Mouse (Mus musculus) stomach, embryonic 16.5 days (tissue): ENCODE measurements around the gene Pkd2. TPM values are rescaled to one million over a fixed set of nuclear protein-coding genes. Genes with fewer than 3 reads are reported as not detected.

ENCODE experiments used
- ATAC-seq: fragments of 200-750 bp; cut with Nextera tagmentation; 2 replicates; pipeline ENCODE4 v1.8.0; 2017; ENCODE audit warnings: moderate number of reproducible peaks, moderate TSS enrichment; ENCODE audit not compliant: insufficient read depth, low FRiP score
- H3K27ac ChIP-seq: fragments of 300-500 bp; sonication (generic); 2 replicates; pipeline ENCODE4 v1.5.1; 2014; ENCODE audit warnings: low read length
- H3K27me3 ChIP-seq: fragments of 300-500 bp; sonication (generic); 2 replicates; pipeline ENCODE4 v1.6.1; 2014; ENCODE audit warnings: low read length, control low read depth, mixed read lengths; ENCODE audit not compliant: control insufficient read depth, insufficient read depth
- H3K36me3 ChIP-seq: fragments of 300-500 bp; sonication (generic); 2 replicates; pipeline ENCODE4 v1.6.1; 2014; ENCODE audit warnings: low read length; ENCODE audit not compliant: control insufficient read depth, insufficient read depth
- H3K4me1 ChIP-seq: fragments of 300-500 bp; sonication (generic); 2 replicates; pipeline ENCODE4 v1.6.1; 2014; ENCODE audit warnings: low read length, control low read depth, mixed read lengths; ENCODE audit not compliant: control insufficient read depth, insufficient read depth
- H3K4me2 ChIP-seq: fragments of 300-500 bp; sonication (generic); 2 replicates; pipeline ENCODE4 v1.6.1; 2014; ENCODE audit warnings: low read depth, low read length, mixed read lengths
- H3K4me3 ChIP-seq: fragments of 300-500 bp; sonication (generic); replicated peaks from 2 replicates; pipeline ENCODE4 v1.5.1; 2014; ENCODE audit warnings: mild to moderate bottlenecking, low read length
- H3K9ac ChIP-seq: fragments of 300-500 bp; sonication (generic); 2 replicates; pipeline ENCODE4 v1.6.1; 2014; ENCODE audit warnings: low read length
- H3K9me3 ChIP-seq: fragments of 300-500 bp; sonication (generic); replicated peaks from 2 replicates; pipeline ENCODE4 v1.6.1; 2016; ENCODE audit warnings: low read length, control low read depth; ENCODE audit not compliant: control insufficient read depth
- WGBS: fragments of 180-500 bp; shearing (Covaris S2); extraction: QIAGEN DNeasy Blood & Tissue Kit; methylation state at CpG from one replicate; pipeline ENCODE4 v1.1.7; 2014; 5-methylcytosine and 5-hydroxymethylcytosine counted together
- polyA plus RNA-seq: library from polyadenylated mRNA; unstranded; fragments of >200 nt; fragmentation: Nextera tagmentation; extraction: Ambion mirVana; gene quantifications from 2 replicates; pipeline ENCODE4 v1.2.1, GENCODE M21; 2015

The Pkd2 gene
- polyA plus RNA-seq, 1 experiment from 2014 or later, result 11.6 TPM

GRCm38 (mm10) chr5:104480367-104480766 lies 21.1 kb downstream of the Pkd2 start:
- 67% methylated on average over 7 of the region's 7 CpGs for WGBS
- no peaks in the 10 kb centered on the region for H3K27me3 ChIP-seq
- no peak overlapping the region for H3K4me3 ChIP-seq
- peaks cover 35% of the 10 kb centered on the region for H3K36me3 ChIP-seq
- no peak for ATAC-seq
- H3K4me1 ChIP-seq, result no peaks in the 10 kb centered on the region
- H3K27ac ChIP-seq, result no peak overlapping the region
- no peaks in the 10 kb centered on the region for H3K9me3 ChIP-seq
- no peak overlapping the region for H3K4me2 ChIP-seq
- no peak overlapping the region for H3K9ac ChIP-seq

DNA sequence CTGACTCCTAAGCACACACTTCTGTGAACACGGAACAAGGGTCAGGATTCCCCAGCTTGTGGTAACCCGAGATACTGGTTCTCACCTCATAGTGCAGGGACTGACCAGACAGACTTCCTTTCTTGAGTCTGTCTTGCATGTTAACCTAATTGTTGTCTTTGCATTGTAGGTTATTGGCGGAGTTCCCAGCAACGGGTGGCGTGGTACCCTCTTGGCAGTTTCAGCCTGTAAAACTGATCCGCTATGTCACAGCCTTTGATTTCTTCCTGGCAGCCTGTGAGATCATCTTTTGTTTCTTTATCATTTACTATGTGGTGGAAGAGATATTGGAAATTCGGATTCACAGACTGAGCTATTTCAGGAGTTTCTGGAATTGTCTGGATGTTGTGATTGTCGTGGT lies 23.6 kb downstream of the Pkd2 start:
- Histone ChIP-seq H3K27ac (no peak overlapping the region), H3K27me3 (no peaks in the 10 kb centered on the region), H3K4me3 (no peak overlapping the region), H3K9ac (no peak overlapping the region), H3K4me2 (no peak overlapping the region), H3K36me3 (peaks cover 36% of the 10 kb centered on the region), H3K4me1 (no peaks in the 10 kb centered on the region), H3K9me3 (no peaks in the 10 kb centered on the region)
- WGBS, result 80% methylated on average over 8 of the region's 8 CpGs
- ATAC-seq, result no peak

DNA sequence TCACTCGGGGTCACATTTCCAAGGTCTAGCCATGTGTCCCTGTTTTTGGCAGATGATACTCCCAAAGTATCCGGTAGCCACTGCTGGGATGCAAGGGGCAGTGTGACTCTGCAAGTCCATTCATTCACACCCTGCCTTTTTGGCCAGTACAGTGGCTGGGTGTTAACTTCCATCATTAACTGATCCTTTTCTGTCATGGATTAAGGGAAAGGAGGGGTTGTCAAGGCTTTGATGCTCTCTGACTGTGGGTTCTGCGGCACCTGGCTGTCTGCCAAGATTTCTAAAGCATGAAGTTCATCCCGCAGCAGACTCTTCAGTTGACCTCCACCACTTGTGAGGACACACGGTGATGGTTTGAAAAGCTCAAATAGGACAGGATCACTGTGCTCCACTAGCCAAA lies 32.3 kb downstream of the Pkd2 start:
- no peak overlapping the region for H3K4me3 ChIP-seq
- ATAC-seq, result no peak
- H3K9ac ChIP-seq, result no peak overlapping the region
- H3K27me3 ChIP-seq, result no peaks in the 10 kb centered on the region
- H3K9me3 ChIP-seq, result no peaks in the 10 kb centered on the region
- H3K4me2 ChIP-seq, result no peak overlapping the region
- H3K4me1 ChIP-seq, result no peaks in the 10 kb centered on the region
- no peak overlapping the region for H3K27ac ChIP-seq
- WGBS, result 53% methylated on average over 5 of the region's 5 CpGs
- H3K36me3 ChIP-seq, result peaks cover 31% of the 10 kb centered on the region

- Histone ChIP-seq H3K4me1 (peaks cover 9% of the 10 kb centered on the region; the same call in 1 of the 2 replicates), H3K36me3 (peaks cover 8% of the 10 kb centered on the region; the same call in 1 of the 2 replicates), H3K27ac (no peak overlapping the region), H3K4me2 (no peak overlapping the region), H3K27me3 (no peaks in the 10 kb centered on the region), H3K9me3 (no peaks in the 10 kb centered on the region), H3K9ac (no peak overlapping the region), H3K4me3 (no peak overlapping the region)
- 93% methylated on average over 2 of the region's 2 CpGs for WGBS
- ATAC-seq, result no peak
These were observed 45.6 kb downstream of the Pkd2 start for GRCm38 (mm10) chr5:104504883-104505282.

DNA sequence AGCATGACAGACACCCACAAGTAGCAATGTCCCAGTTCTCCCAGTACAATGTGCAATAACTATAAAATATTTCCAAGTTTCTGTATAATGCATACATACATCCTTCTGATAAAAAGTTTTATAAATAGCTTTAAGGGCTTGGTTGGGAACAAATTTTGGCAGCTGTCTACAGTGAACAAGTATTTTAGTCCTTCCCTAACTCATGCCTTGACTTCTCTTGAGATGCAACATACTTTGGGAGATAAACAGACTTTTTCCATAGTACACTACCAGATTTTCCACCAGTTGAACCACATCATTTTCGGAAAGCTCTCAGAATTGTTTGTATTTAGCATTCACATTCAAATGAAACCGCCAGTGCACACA lies 48.6 kb downstream of the Pkd2 start:
- H3K9ac ChIP-seq, result peak overlapping the region; percentile 92; the same call in 1 of the 2 replicates
- H3K9me3 ChIP-seq, result no peaks in the 10 kb centered on the region
- peak overlapping the region; percentile 91 for H3K4me3 ChIP-seq
- no peak for ATAC-seq
- H3K4me1 ChIP-seq, result peaks cover 9% of the 10 kb centered on the region; the same call in 1 of the 2 replicates
- no peaks in the 10 kb centered on the region for H3K27me3 ChIP-seq
- peaks cover 6% of the 10 kb centered on the region; the same call in 1 of the 2 replicates for H3K36me3 ChIP-seq
- peak overlapping the region; percentile 85 for H3K4me2 ChIP-seq
- H3K27ac ChIP-seq, result no peak overlapping the region
- WGBS, result 0% methylated on average over 2 of the region's 2 CpGs

DNA sequence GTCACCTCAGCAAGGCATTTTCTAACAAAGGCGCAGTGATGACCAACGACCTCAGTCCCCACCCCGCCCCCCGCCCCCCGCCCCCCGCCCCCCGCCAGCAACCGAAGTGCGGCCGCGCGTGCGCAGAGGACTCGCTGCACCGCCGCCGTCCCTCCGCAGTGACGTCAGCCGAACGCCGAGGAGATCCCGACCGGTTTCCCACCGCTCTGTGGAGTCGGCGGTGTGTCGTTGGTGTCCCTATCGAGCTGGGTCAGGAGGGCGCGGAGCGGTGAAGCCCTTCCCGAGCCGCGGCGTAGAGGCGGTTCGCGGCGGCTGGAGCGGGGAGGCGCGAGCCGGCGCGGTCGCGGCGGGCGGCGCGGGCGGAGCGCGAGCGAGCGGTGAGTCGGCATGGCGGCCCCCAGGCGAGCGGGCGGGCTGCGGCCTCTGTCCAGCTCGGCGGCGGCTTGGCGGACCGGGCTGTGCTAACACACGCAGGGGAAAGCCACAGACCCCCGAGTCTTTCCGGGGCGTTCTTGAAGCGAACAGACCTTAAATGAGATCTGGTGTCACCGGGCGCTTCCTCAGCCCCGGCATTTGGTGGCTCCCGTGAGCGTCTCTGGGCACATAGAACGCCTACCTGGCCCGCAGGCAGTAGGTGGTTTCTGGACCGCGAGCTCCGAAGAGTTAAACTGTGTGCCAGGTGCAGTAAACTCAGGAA lies 49.1 kb downstream of the Pkd2 start, which contains the start of gene BC005561:
TSS of gene BC005561 (plus strand) at position 158 of the 697 bp plus-strand sequence.
- peak; percentile 93 for ATAC-seq
- Histone ChIP-seq H3K4me3 (peak within 1 kb of the TSS; percentile 91), H3K4me1 (peaks cover 9% of the 10 kb centered on the region; the same call in 1 of the 2 replicates), H3K9me3 (no peaks in the 10 kb centered on the region), H3K4me2 (peak within 1 kb of the TSS; percentile 85), H3K27me3 (no peaks in the 10 kb centered on the region), H3K27ac (peak within 1 kb of the TSS; percentile 92), H3K9ac (peak within 1 kb of the TSS; percentile 92), H3K36me3 (peaks cover 6% of the 10 kb centered on the region; the same call in 1 of the 2 replicates)
- WGBS, result under 1% methylated on average over 70 of the region's 83 CpGs

DNA sequence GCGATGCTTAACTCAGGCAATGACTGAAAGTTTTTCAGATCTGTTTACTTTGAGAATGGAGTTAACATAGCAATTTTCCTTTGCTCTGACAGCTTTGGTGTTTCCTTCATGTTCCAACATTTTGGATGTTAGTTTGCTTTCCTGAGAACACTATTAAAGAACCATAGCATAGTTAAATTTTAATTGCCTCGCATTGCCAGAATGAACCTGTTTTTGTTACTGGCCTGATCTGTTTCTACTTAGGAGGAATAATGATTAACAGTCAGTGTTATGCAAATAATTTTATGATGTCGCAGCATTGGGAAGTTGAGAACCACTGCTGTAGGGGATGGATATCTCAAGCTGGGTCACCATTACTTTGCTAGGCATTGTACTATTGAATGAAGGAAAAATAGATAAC lies 52.0 kb downstream of the Pkd2 start:
- peaks cover 3% of the 10 kb centered on the region; the same call in 1 of the 2 replicates for H3K9me3 ChIP-seq
- H3K4me1 ChIP-seq, result peaks cover 9% of the 10 kb centered on the region; the same call in 1 of the 2 replicates
- H3K4me2 ChIP-seq, result no peak overlapping the region
- H3K27me3 ChIP-seq, result no peaks in the 10 kb centered on the region
- peaks cover 5% of the 10 kb centered on the region; the same call in 1 of the 2 replicates for H3K36me3 ChIP-seq
- H3K4me3 ChIP-seq, result no peak overlapping the region
- 87% methylated on average over 3 of the region's 3 CpGs for WGBS
- no peak for ATAC-seq
- H3K27ac ChIP-seq, result no peak overlapping the region
- H3K9ac ChIP-seq, result no peak overlapping the region

- ATAC-seq, result no peak
- WGBS, result 91% methylated on average over 1 of the region's 1 CpGs
- Histone ChIP-seq H3K27ac (no peak overlapping the region), H3K9me3 (no peaks in the 10 kb centered on the region), H3K9ac (no peak overlapping the region), H3K27me3 (no peaks in the 10 kb centered on the region), H3K4me3 (no peak overlapping the region), H3K4me1 (no peaks in the 10 kb centered on the region), H3K4me2 (no peak overlapping the region), H3K36me3 (peaks cover 16% of the 10 kb centered on the region)
These were observed 79.4 kb downstream of the Pkd2 start for GRCm38 (mm10) chr5:104538612-104539011.

DNA sequence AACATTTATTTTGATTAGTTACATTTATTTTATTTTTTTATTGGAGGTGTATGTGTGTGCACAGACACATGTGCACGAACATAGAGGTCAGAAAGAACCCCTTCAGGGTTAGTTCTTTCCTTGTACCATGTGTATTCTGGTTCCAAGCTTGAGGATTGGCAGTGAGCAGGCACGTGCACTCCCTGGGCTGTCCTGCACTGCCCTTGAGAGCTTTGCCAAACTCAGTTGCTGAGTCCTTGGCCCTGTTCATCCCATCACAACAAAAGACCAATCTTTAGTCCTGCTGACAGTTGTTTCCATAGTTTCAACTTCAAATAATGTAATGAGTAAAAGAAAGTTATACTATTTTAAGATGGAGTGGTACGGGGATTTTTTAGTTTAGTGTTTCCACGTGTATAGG lies 80.1 kb downstream of the Pkd2 start:
- no peaks in the 10 kb centered on the region for H3K27me3 ChIP-seq
- H3K9ac ChIP-seq, result no peak overlapping the region
- 91% methylated on average over 4 of the region's 4 CpGs for WGBS
- no peak overlapping the region for H3K27ac ChIP-seq
- H3K9me3 ChIP-seq, result no peaks in the 10 kb centered on the region
- ATAC-seq, result no peak
- peaks cover 16% of the 10 kb centered on the region for H3K36me3 ChIP-seq
- no peak overlapping the region for H3K4me3 ChIP-seq
- H3K4me1 ChIP-seq, result no peaks in the 10 kb centered on the region
- no peak overlapping the region for H3K4me2 ChIP-seq
